Mouse (Mus musculus) CD4-positive, CD25-positive, alpha-beta regulatory T cell (primary cell): Measurements from ENCODE around the gene Trpv3. TPM values are rescaled to one million over a fixed set of nuclear protein-coding genes. Genes with fewer than 3 reads are reported as not detected.

Experiments
- polyA plus RNA-seq: library from polyadenylated mRNA; unstranded; fragments of 100-300 nt; shearing (Covaris generic); gene quantifications from one replicate; pipeline ENCODE4 v1.2.1, GENCODE M21; 2017

Gene Trpv3
- polyA plus RNA-seq = not detected

GRCm38 (mm10) chr11:73267267-73267666, at the start of gene Trpv3:
Gene Trpv3 (plus strand): TSS chr11:73267388.

GRCm38 (mm10) chr11:73233992-73234391, 33.2 kb upstream of the Trpv3 start, which contains the start of gene Trpv1:
Gene Trpv1 (plus strand): TSS chr11:73234292.

GRCm38 (mm10) chr11:73329442-73329841, 62.3 kb downstream of the Trpv3 start, which contains the start of the genes Aspa, Gm49340 and Spata22:
Gene Aspa (minus strand): TSS chr11:73329596.
Gene Gm49340 (plus strand): TSS chr11:73329741.
Gene Spata22 (plus strand): TSS chr11:73329741.

Other genes with a start within 250 kb of the Trpv3 start
- gene Camkk1, start 248.4 kb upstream of the Trpv3 start, polyA plus RNA-seq = 13.2 TPM
- gene Ncbp3, start 219.6 kb upstream of the Trpv3 start, polyA plus RNA-seq = 16.7 TPM
- 49.3 TPM for gene Itgae, start 176.8 kb upstream of the Trpv3 start, polyA plus RNA-seq
- 11.2 TPM for gene Haspin, start 129.1 kb upstream of the Trpv3 start, polyA plus RNA-seq
- 0.17 TPM for gene P2rx5, start 107.0 kb upstream of the Trpv3 start, polyA plus RNA-seq
- 79.2 TPM for gene Emc6, start 90.4 kb upstream of the Trpv3 start, polyA plus RNA-seq
- 28.7 TPM for gene Tax1bp3, start 90.3 kb upstream of the Trpv3 start, polyA plus RNA-seq
- gene Ctns, start 68.3 kb upstream of the Trpv3 start, polyA plus RNA-seq = 12.4 TPM
- 9.5 TPM for gene Shpk, start 67.9 kb upstream of the Trpv3 start, polyA plus RNA-seq
- not detected for gene Trpv1, start 33.1 kb upstream of the Trpv3 start, polyA plus RNA-seq
- 0.10 TPM for gene Aspa, start 62.2 kb downstream of the Trpv3 start, polyA plus RNA-seq
- gene Gm49340, start 62.4 kb downstream of the Trpv3 start, polyA plus RNA-seq = not detected
- gene Spata22, start 62.4 kb downstream of the Trpv3 start, polyA plus RNA-seq = not detected
- not detected for gene Olfr20, start 83.4 kb downstream of the Trpv3 start, polyA plus RNA-seq
- not detected for gene Olfr376, start 103.9 kb downstream of the Trpv3 start, polyA plus RNA-seq
- gene Olfr1, start 132.2 kb downstream of the Trpv3 start, polyA plus RNA-seq = not detected
- gene Olfr378, start 161.1 kb downstream of the Trpv3 start, polyA plus RNA-seq = not detected
- not detected for gene Olfr380, start 190.1 kb downstream of the Trpv3 start, polyA plus RNA-seq
- not detected for gene Olfr381, start 224.2 kb downstream of the Trpv3 start, polyA plus RNA-seq
- gene Olfr382, start 249.8 kb downstream of the Trpv3 start, polyA plus RNA-seq = not detected